ENCODE assay signal across 8 mouse cellular contexts in genomic region chr7:137438179-137438550, GRCm38 (mm10). TPM values are rescaled to one million over a fixed set of nuclear protein-coding genes. Genes with fewer than 3 reads are reported as not detected.
DNase-seq lines count a peak whose midpoint lies in the region; TF ChIP-seq lines count a peak whose summit lies in the region.

No protein-coding gene starts in this region.

- no peak for TF ChIP-seq POLR2A in liver, adult 2 months (IDR thresholded peaks at IDR 0.05; ENCODE audit: extremely low read depth, insufficient read depth, low read length)
- TF ChIP-seq POLR2A in brain, embryonic 14.5 days (IDR thresholded peaks at IDR 0.05; ENCODE audit: borderline replicate concordance, extremely low read depth, insufficient read depth, insufficient read length, poor library complexity, severe bottlenecking) = 0 out of 2 replicates have a peak, but pooled peaks have one; percentile 8

- TF ChIP-seq CTCF in liver, adult 2 months (IDR thresholded peaks at IDR 0.05; ENCODE audit: low read depth, low read length) = no peak
- no peak for TF ChIP-seq CTCF in brain, embryonic 14.5 days (IDR thresholded peaks at IDR 0.05; ENCODE audit: borderline replicate concordance, extremely low read depth, insufficient read depth, insufficient read length)

- WGBS in liver, adult 2 months = 10% methylated on average over 7 of the region's 7 CpGs

- peaks cover 20% of the 10 kb centered on the region; the same call in 1 of the 2 replicates for H3K79me2 ChIP-seq in liver, adult 2 months (ENCODE audit: control insufficient read depth, insufficient read depth, low read length)

- peak overlapping the region; percentile 65 for H3K4me3 ChIP-seq in liver, adult 2 months (ENCODE audit: insufficient read depth, low read depth, low read length)

- H3K36me3 ChIP-seq in liver, adult 2 months (ENCODE audit: control insufficient read depth, insufficient read depth, low read length) = no peaks in the 10 kb centered on the region

- H3K4me1 ChIP-seq in liver, adult 2 months (ENCODE audit: control insufficient read depth, insufficient read depth, low read length) = peaks cover 10% of the 10 kb centered on the region

- H3K27ac ChIP-seq in liver, adult 2 months (replicated peaks; ENCODE audit: insufficient read depth, low read depth, low read length) = peak overlapping the region; percentile 40; the same call in 1 of the 2 replicates

- no peaks in the 10 kb centered on the region for H3K27me3 ChIP-seq in liver, adult 2 months (ENCODE audit: control insufficient read depth, insufficient read depth, low read length)

- peak overlapping the region; percentile 86 for H3K9ac ChIP-seq in liver, adult 2 months (ENCODE audit: low read depth, low read length)

- peak; percentile 14 for DNase-seq in liver, adult 2 months (ENCODE audit: extremely low read depth, low read depth, low spot score)
- no peak for DNase-seq in liver
- peak; percentile 79 for DNase-seq in brain, embryonic 14.5 days (ENCODE audit: low read depth)
- peak; percentile 12 for DNase-seq in forelimb bud, embryonic 11.5 days (ENCODE audit: low read depth, low spot score)
- DNase-seq in layer of hippocampus, adult 9-10 months (ENCODE audit: low spot score) = peak; percentile 56
- peak; percentile 39 for DNase-seq in mesoderm, embryonic 11.5 days (ENCODE audit: low read depth, low spot score)
- peak; percentile 50 for DNase-seq in telencephalon, adult 2 months (ENCODE audit: low read depth, low spot score)
- DNase-seq in adrenal gland, adult (ENCODE audit: inconsistent age in 2 of 2, low spot score in 1 of 2) = no peak

RNA-seq across cellular contexts. Expression of gene Glrx3, which starts 0.8 kb away (rescaled TPM):
- total RNA-seq in liver, adult 2 months (2014; rRNA removed) = 77.4 and 95.7 TPM in 2 replicates
- 52.5 and 75.5 TPM in 2 replicates for polyA plus RNA-seq in liver, adult 2 months (2012; rRNA removed)
- polyA plus RNA-seq in brain, embryonic 14.5 days (2012; rRNA removed) = 132 and 136 TPM in 2 replicates

RNA-seq across cellular contexts. Expression of gene 9430038I01Rik, which starts 27.6 kb away (rescaled TPM):
- total RNA-seq in liver, adult 2 months (2014; rRNA removed) = 14.6 and 15.7 TPM in 2 replicates
- polyA plus RNA-seq in liver, adult 2 months (2012; rRNA removed) = 9.8 and 13.3 TPM in 2 replicates
- 6.9 and 7.9 TPM in 2 replicates for polyA plus RNA-seq in brain, embryonic 14.5 days (2012; rRNA removed)

Comparison
In these comparisons a context has a peak if more than half of its experiments do, and no peak if none do; other contexts are left out.
1. DNase-seq: peak in liver, adult 2 months (single experiment), brain, embryonic 14.5 days (single experiment), forelimb bud, embryonic 11.5 days (single experiment), layer of hippocampus, adult 9-10 months (single experiment), mesoderm, embryonic 11.5 days (single experiment) and telencephalon, adult 2 months (single experiment); none in liver (single experiment) and adrenal gland, adult (0 of 2).